Mouse (Mus musculus): Measurements from ENCODE around the gene Epsti1.

DNA sequence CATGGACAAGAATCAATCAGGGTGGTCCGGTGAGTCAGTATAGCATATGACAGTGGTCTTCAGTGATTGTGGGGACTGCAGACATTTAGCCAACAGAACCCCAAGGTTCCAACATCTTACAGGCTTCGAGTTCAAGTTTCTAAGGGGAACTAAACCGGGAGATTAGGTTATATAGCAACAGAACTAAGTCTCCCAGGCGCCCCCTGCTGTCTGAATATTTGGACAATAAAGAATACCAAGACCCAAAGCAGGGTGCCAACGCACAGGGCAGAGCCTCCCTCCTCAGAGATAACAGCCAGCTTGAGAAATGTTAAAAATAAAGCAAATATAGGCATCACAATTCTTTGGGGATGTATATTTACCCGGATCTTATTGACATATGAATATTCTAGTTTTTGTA, 24.0 kb downstream of the Epsti1 start:
- no peak for TF ChIP-seq TAL1 (IDR thresholded peaks at IDR 0.05; ENCODE audit: low read length)
- TF ChIP-seq GATA1 (IDR thresholded peaks at IDR 0.05; ENCODE audit: low read length): no peak

Measured in erythroblast, embryonic 14.5 days (primary cell).